Mouse (Mus musculus): ENCODE results near the gene Pigk.

DNA sequence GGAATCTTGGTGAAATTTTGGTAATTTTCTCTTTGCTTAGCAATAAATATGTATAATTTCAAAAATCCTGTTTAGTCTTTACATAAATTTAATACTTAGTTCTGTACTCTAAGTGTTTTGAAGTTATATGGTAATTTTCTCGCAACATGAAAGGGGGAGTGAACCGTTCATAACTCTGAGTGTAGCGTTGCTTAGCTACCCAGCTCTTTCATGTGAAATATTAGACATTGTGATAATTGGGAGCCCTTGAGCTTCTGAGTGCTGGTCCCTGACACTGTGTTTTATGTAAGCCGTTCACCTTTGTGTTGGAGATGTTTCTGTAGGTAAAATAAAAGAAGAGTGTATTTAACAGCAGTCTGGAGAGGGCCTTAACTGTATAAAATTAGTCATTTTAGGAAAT is 65.9 kb downstream of the Pigk start:
- TF ChIP-seq EP300 (optimal IDR thresholded peaks at IDR 0.05): no peak
- TF ChIP-seq CTCF (IDR thresholded peaks at IDR 0.05; ENCODE audit: low read depth): no peak

Data from stomach, postnatal 0 days (tissue).